Mouse (Mus musculus) layer of hippocampus, postnatal 14 days (tissue): ENCODE data around the gene Naa16. TPM values are rescaled to one million over a fixed set of nuclear protein-coding genes. Genes with fewer than 3 reads are reported as not detected.

Source experiments
- DNase-seq, 2 experiments: peaks; one replicate each; pipeline ENCODE4 v3.0.0; 2021 to 2022; ENCODE audit warnings: low spot score in 2 of 2, mixed read lengths in 1 of 2
- total RNA-seq, 2 experiments: library from RNA; stranded (reverse); gene quantifications; 2 replicates each; pipeline ENCODE4 v1.2.3; 2021

The Naa16 gene
- total RNA-seq, 2 experiments from 2014 or later = 10.1 to 11.9 TPM

- no peak for DNase-seq
Observed at GRCm38 (mm10) chr14:79299796-79300195, 90.8 kb downstream of the Naa16 start.

- no peak for DNase-seq
Observed at GRCm38 (mm10) chr14:79299230-79299629, 91.3 kb downstream of the Naa16 start.

- no peak for DNase-seq
Observed at GRCm38 (mm10) chr14:79298314-79298992, 92.1 kb downstream of the Naa16 start.

GRCm38 (mm10) chr14:79296836-79297235, 93.7 kb downstream of the Naa16 start:
- DNase-seq = no peak

- no peak for DNase-seq
Observed at GRCm38 (mm10) chr14:79296201-79296600, 94.4 kb downstream of the Naa16 start.

- no peak for DNase-seq
Observed at GRCm38 (mm10) chr14:79295579-79295978, 95.0 kb downstream of the Naa16 start.

- no peak for DNase-seq
Observed at GRCm38 (mm10) chr14:79294950-79295349, 95.6 kb downstream of the Naa16 start.

- DNase-seq = no peak
Observed at GRCm38 (mm10) chr14:79294051-79294814, 96.3 kb downstream of the Naa16 start.

- DNase-seq = no peak
Observed at GRCm38 (mm10) chr14:79293119-79293780, 97.3 kb downstream of the Naa16 start.

GRCm38 (mm10) chr14:79291629-79292028, 98.9 kb downstream of the Naa16 start:
- no peak for DNase-seq

- DNase-seq = no peak
Observed at GRCm38 (mm10) chr14:79290683-79291425, 99.7 kb downstream of the Naa16 start.

- DNase-seq = no peak
Observed at GRCm38 (mm10) chr14:79289909-79290308, 100.7 kb downstream of the Naa16 start.

- no peak for DNase-seq
Observed at GRCm38 (mm10) chr14:79288280-79288679, 102.3 kb downstream of the Naa16 start.

- no peak for DNase-seq
Observed at GRCm38 (mm10) chr14:79287251-79287863, 103.2 kb downstream of the Naa16 start.

GRCm38 (mm10) chr14:79285549-79285948, 105.0 kb downstream of the Naa16 start:
- DNase-seq = no peak

- no peak for DNase-seq
Observed at GRCm38 (mm10) chr14:79284616-79285015, 106.0 kb downstream of the Naa16 start.

- no peak for DNase-seq
Observed at GRCm38 (mm10) chr14:79283952-79284351, 106.6 kb downstream of the Naa16 start.

GRCm38 (mm10) chr14:79281894-79282553, 108.6 kb downstream of the Naa16 start:
- no peak for DNase-seq

- DNase-seq = no peak
Observed at GRCm38 (mm10) chr14:79280456-79280855, 110.1 kb downstream of the Naa16 start.

GRCm38 (mm10) chr14:79279494-79279893, 111.1 kb downstream of the Naa16 start:
- DNase-seq = no peak
